Mouse (Mus musculus): ENCODE measurements around the gene Nfx1. TPM values are rescaled to one million over a fixed set of nuclear protein-coding genes. Genes with fewer than 3 reads are reported as not detected.

The Nfx1 gene
- total RNA-seq, 2 experiments from 2014 or later, result 35.8 to 38.5 TPM

GRCm38 (mm10) chr4:41047524-41048271 lies 77.0 kb downstream of the Nfx1 start, which contains the start of gene Aqp7:
Aqp7 (minus strand) TSS chr4:41048139.
- peak; percentile 27 for DNase-seq

GRCm38 (mm10) chr4:41048926-41049325 lies 78.2 kb downstream of the Nfx1 start:
- DNase-seq, result no peak

- peak; percentile 91 for DNase-seq
Observed at GRCm38 (mm10) chr4:41050726-41051675, 80.3 kb downstream of the Nfx1 start.

- no peak for DNase-seq
Observed at GRCm38 (mm10) chr4:41051781-41052180, 81.1 kb downstream of the Nfx1 start.

GRCm38 (mm10) chr4:41055111-41055510 lies 84.4 kb downstream of the Nfx1 start:
- DNase-seq, result peak; percentile 57

- DNase-seq, result no peak
Observed at GRCm38 (mm10) chr4:41056253-41056652, 85.5 kb downstream of the Nfx1 start.

GRCm38 (mm10) chr4:41056742-41057332 lies 86.1 kb downstream of the Nfx1 start:
- no peak for DNase-seq

- DNase-seq, result no peak
Observed at GRCm38 (mm10) chr4:41057361-41057760, 86.7 kb downstream of the Nfx1 start.

GRCm38 (mm10) chr4:41063351-41063750 lies 92.6 kb downstream of the Nfx1 start:
- DNase-seq, result no peak

GRCm38 (mm10) chr4:41063894-41064673 lies 93.4 kb downstream of the Nfx1 start:
- peak; percentile 40 for DNase-seq

GRCm38 (mm10) chr4:41065196-41065595 lies 94.5 kb downstream of the Nfx1 start:
- DNase-seq, result no peak

- no peak for DNase-seq
Observed at GRCm38 (mm10) chr4:41071500-41072429, 101.1 kb downstream of the Nfx1 start.

GRCm38 (mm10) chr4:41073008-41073817 lies 102.5 kb downstream of the Nfx1 start:
- no peak for DNase-seq

GRCm38 (mm10) chr4:41074461-41074860 lies 103.8 kb downstream of the Nfx1 start:
- DNase-seq, result peak; percentile 29

Small RNA genes lying within 50 kb of the gene (microRNA-seq; reads per million reads assigned to microRNA genes)
- 0.35 to 0.41 reads per million in 2 experiments for gene Mir3094

Other genes with a start within 250 kb of the Nfx1 start
- gene Dnaja1, start 248.8 kb upstream of the Nfx1 start, total RNA-seq (2021), result 100 to 1,000 TPM; 107 to 108 TPM
- gene Smu1, start 213.0 kb upstream of the Nfx1 start, total RNA-seq (2021), result 10 to 100 TPM; 46.6 to 49.3 TPM
- 10 to 100 TPM; 92.2 to 93.6 TPM for gene B4galt1, start 116.9 kb upstream of the Nfx1 start, total RNA-seq (2021)
- gene Spink4, start 50.9 kb upstream of the Nfx1 start, total RNA-seq (2021), result 1 to 10 TPM; 2.7 to 2.8 TPM
- 100 to 1,000 TPM; 196 to 204 TPM for gene Bag1, start 22.6 kb upstream of the Nfx1 start, total RNA-seq (2021)
- gene Chmp5, start 22.5 kb upstream of the Nfx1 start, total RNA-seq (2021), result 10 to 100 TPM; 37.9 to 38.5 TPM
- gene Aqp7, start 77.2 kb downstream of the Nfx1 start, total RNA-seq (2021), result 10 to 100 TPM; 11.5 to 11.7 TPM
- under 1 TPM; 0.14 to 0.19 TPM for gene Aqp3, start 127.3 kb downstream of the Nfx1 start, total RNA-seq (2021)
- 10 to 100 TPM; 22.2 to 24.9 TPM for gene Nol6, start 153.5 kb downstream of the Nfx1 start, total RNA-seq (2021)
- 100 to 1,000 TPM; 120 to 121 TPM for gene Ube2r2, start 164.8 kb downstream of the Nfx1 start, total RNA-seq (2021)

Data from heart, postnatal 4 days (tissue).